Mouse (Mus musculus) liver, adult 2 months (tissue): ENCODE results near the gene Hist2h3c1.

Experiments used
- CTCF ChIP-seq: fragments of 200-500 bp; IDR thresholded peaks from 2 replicates; pipeline ENCODE4 v1.5.1; 2011; ENCODE audit warnings: low read depth, low read length, control low read depth
- POLR2A ChIP-seq: fragments of 200-500 bp; IDR thresholded peaks from 2 replicates; pipeline ENCODE4 v1.6.1; 2011; ENCODE audit warnings: low read length, control low read depth; ENCODE audit not compliant: insufficient read depth; ENCODE audit errors: extremely low read depth

- no peak for TF ChIP-seq CTCF
- TF ChIP-seq POLR2A, result peak; percentile 53; the same call in 1 of the 2 replicates
Measured at GRCm38 (mm10) chr3:96219661-96220130, 26.8 kb upstream of the Hist2h3c1 start, which contains the start of the genes Bola1 and Hist2h2ab.
